Mouse (Mus musculus): ENCODE measurements around the gene Npas3. TPM values are rescaled to one million over a fixed set of nuclear protein-coding genes. Genes with fewer than 3 reads are reported as not detected.
"Not testable (repeated sequence)": the region's sequence is repeated elsewhere in the genome, so short reads cannot be mapped to it uniquely, and the experiment has no call there.

Gene Npas3
- polyA plus RNA-seq, 1 experiment from 2014 or later, result 6.3 TPM

DNA sequence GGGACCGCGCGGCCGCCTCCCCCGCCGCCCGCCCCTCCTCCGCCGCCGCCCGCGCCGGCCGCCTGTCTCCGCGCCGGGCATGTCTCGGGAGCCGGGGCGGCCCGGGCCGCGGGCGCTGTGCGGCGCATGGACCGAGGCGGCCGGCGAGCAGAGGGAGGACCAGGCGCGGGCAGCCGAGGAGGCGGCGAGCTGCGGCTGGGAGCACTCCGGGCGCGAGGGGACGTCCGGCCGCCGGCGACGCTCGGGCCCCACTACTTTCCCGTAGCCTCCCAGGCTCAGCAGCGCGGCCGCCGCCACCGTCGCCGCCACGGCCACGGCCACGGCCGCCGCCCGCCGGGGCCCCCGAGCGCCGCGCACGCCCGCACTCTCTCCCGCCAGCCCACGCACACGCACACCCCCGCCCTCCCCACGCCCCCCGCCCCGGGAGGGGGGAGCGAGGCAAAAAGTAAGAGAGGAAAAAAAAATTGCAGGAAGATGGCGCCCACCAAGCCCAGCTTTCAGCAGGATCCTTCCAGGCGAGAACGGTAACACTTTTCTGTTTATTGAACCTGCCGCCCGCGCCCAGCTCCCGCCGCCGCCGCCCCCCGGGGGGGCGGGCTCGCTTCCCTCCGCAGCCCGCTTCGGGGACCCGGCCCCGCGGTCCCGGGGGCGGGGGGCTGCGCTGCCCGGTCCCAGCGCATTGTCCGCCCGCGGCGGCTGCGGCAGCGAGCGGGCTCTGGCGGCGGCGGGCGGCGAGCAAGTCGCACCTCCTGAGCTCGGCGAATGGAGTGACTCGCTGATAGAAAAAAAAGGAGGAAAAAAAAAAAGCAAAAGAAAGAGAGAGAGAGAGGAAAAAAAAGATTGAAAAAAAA lies 4.3 kb downstream of the Npas3 start:
- no peaks in the 10 kb centered on the region for H3K36me3 ChIP-seq
- H3K9ac ChIP-seq (replicated peaks), result peak overlapping the region; percentile 99
- peaks cover 24% of the 10 kb centered on the region for H3K4me1 ChIP-seq (replicated peaks)
- no peaks in the 10 kb centered on the region for H3K9me3 ChIP-seq
- peak overlapping the region; percentile 98 for H3K27ac ChIP-seq
- WGBS, result under 1% methylated on average over 90 of the region's 115 CpGs
- peak overlapping the region; percentile 80 for H3K4me3 ChIP-seq (replicated peaks)
- 0 out of 2 replicates have a peak, but pooled peaks have one; percentile 34 for ATAC-seq (ENCODE audit: insufficient number of reproducible peaks, insufficient read depth, low FRiP score, low TSS enrichment, low read depth)
- H3K27me3 ChIP-seq, result peaks cover 31% of the 10 kb centered on the region
- H3K4me2 ChIP-seq, result peak overlapping the region; percentile 66

DNA sequence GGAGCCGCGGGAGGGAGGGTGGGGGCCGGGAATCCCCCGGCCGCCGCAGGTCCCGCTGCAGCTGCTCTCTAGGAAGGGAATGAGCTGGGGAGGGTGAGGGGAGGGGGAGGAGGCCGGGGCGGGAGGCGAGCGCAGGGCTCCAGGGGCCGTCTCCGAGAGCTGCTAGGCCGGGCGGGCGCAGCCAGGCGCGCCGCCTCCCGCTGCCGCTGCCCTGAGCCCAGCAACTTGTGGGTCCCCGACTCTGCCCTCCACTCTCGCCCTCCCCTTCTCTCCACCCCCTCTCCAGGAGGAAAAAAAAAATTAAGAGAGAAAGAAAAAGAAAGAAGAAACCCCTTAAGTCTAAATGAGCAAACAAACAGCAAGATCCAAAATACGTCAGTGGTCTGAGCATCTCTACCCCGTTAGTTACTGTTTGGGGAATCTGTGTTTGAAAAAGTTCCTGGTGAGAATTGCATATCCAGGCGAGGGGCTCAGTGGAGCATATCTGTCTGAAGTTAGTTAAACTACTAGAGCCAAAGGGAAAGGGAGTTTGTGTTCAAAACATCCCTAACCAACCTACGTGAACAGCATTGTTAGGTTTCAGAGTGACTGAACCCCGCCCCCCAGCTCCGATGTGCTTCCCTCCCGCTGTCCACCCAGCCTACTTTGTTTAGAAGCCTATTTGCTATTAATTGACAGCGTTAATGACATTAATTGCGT lies 5.1 kb downstream of the Npas3 start:
- H3K36me3 ChIP-seq, result no peaks in the 10 kb centered on the region
- peaks cover 23% of the 10 kb centered on the region for H3K27me3 ChIP-seq
- H3K9ac ChIP-seq (replicated peaks), result peak overlapping the region; percentile 99
- WGBS, result under 1% methylated on average over 21 of the region's 32 CpGs
- H3K9me3 ChIP-seq, result no peaks in the 10 kb centered on the region
- H3K4me3 ChIP-seq (replicated peaks), result peak overlapping the region; percentile 80
- peak overlapping the region; percentile 66 for H3K4me2 ChIP-seq
- peak overlapping the region; percentile 98 for H3K27ac ChIP-seq
- peak; percentile 57 for ATAC-seq (ENCODE audit: insufficient number of reproducible peaks, insufficient read depth, low FRiP score, low TSS enrichment, low read depth)
- peaks cover 22% of the 10 kb centered on the region for H3K4me1 ChIP-seq (replicated peaks)

DNA sequence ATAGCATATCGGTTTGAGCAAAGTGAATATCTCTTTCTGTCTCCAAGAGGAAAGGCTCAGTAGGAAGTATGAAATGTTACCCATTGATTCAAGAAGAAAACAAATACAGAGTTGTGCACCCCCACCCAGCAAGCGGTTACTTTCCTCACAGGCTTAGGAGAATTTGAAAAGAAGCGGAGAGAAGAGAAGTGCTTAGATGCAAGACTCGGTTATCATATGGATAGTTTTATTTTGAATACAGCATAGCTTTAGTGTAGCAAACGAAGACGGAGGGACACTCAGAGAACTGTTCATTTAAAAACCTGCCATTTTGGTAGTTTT lies 5.6 kb downstream of the Npas3 start:
- H3K4me1 ChIP-seq (replicated peaks), result peaks cover 17% of the 10 kb centered on the region
- 5% methylated on average over 6 of the region's 6 CpGs for WGBS
- ATAC-seq (ENCODE audit: insufficient number of reproducible peaks, insufficient read depth, low FRiP score, low TSS enrichment, low read depth), result no peak
- H3K9ac ChIP-seq (replicated peaks), result peak overlapping the region; percentile 99; the same call in 1 of the 2 replicates
- H3K27ac ChIP-seq, result peak overlapping the region; percentile 98; the same call in 1 of the 2 replicates
- H3K27me3 ChIP-seq, result peaks cover 18% of the 10 kb centered on the region
- no peaks in the 10 kb centered on the region for H3K36me3 ChIP-seq
- H3K4me2 ChIP-seq, result peak overlapping the region; percentile 66
- no peaks in the 10 kb centered on the region for H3K9me3 ChIP-seq
- peak overlapping the region; percentile 80 for H3K4me3 ChIP-seq (replicated peaks)

DNA sequence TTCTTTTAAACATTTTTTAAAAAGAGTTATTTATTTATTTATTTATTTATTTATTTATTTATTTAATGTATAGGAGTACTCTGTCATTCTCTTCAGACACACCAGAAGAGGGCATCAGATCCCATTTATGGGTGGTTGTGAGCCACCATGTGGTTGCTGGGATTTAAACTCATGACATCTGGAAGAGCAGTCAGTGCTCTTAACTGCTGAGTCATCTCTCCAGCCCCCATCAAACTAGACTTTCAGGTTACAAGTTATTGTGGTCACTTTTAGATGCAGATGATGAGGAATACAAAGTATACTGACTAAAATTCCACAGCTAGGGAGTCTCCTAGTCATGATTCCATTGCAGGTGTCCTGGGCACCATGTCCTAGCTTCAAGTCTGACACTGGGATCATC lies 26.0 kb downstream of the Npas3 start:
- not testable (repeated sequence) for H3K4me1 ChIP-seq (replicated peaks); H3K9me3 ChIP-seq; ATAC-seq (ENCODE audit: insufficient number of reproducible peaks, insufficient read depth, low FRiP score, low TSS enrichment, low read depth); H3K4me2 ChIP-seq; H3K27me3 ChIP-seq; H3K4me3 ChIP-seq (replicated peaks); H3K27ac ChIP-seq; H3K36me3 ChIP-seq; H3K9ac ChIP-seq (replicated peaks)

DNA sequence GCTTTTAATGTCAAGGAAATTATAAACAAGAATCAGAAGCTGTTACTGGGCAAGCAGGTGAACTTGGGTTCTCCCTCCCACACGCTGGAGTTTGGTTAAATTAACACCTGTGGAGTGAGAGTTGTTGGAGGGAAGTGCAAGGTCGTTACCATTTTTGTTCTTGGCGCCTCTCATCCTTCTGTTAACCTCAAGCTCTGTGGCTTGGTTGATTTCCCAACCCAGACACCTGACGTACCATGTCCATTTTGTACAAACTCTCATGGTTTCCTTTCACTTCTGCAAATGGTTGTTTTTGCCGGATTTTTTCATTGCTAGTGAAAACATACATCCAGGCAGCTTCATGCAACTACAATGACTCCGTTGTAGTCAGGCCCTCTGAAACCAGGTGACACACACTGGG lies 28.9 kb downstream of the Npas3 start:
- no peak for ATAC-seq (ENCODE audit: insufficient number of reproducible peaks, insufficient read depth, low FRiP score, low TSS enrichment, low read depth)
- Histone ChIP-seq H3K4me2 (no peak overlapping the region), H3K4me1 (replicated peaks) (no peaks in the 10 kb centered on the region), H3K4me3 (replicated peaks) (no peak overlapping the region), H3K36me3 (no peaks in the 10 kb centered on the region), H3K27ac (no peak overlapping the region), H3K9ac (replicated peaks) (no peak overlapping the region), H3K27me3 (no peaks in the 10 kb centered on the region), H3K9me3 (no peaks in the 10 kb centered on the region)
- WGBS, result 63% methylated on average over 6 of the region's 6 CpGs

DNA sequence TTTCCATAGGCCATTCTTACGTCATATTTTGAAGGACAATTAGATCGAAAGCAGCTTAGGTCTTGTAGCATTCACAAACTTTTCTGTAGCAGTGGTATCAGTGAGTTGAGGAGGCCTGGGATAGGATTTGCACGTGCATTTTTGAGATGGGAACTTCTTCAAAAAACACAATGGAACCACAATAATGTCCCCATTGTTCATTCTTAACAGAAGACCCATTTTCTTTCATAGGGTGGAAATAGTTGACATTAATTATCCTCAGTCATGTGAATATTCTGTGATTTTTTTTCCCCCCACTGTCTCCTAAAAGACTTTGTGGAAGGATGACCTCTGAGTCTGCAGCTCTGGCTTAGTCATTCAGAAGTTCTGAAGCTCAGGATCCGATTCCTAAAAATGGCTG lies 41.9 kb downstream of the Npas3 start:
- Histone ChIP-seq H3K4me3 (replicated peaks) (no peak overlapping the region), H3K9me3 (no peaks in the 10 kb centered on the region), H3K27ac (no peak overlapping the region), H3K36me3 (no peaks in the 10 kb centered on the region), H3K4me2 (no peak overlapping the region), H3K9ac (replicated peaks) (no peak overlapping the region), H3K4me1 (replicated peaks) (peaks cover 12% of the 10 kb centered on the region), H3K27me3 (no peaks in the 10 kb centered on the region)
- WGBS, result 86% methylated on average over 4 of the region's 4 CpGs
- no peak for ATAC-seq (ENCODE audit: insufficient number of reproducible peaks, insufficient read depth, low FRiP score, low TSS enrichment, low read depth)

DNA sequence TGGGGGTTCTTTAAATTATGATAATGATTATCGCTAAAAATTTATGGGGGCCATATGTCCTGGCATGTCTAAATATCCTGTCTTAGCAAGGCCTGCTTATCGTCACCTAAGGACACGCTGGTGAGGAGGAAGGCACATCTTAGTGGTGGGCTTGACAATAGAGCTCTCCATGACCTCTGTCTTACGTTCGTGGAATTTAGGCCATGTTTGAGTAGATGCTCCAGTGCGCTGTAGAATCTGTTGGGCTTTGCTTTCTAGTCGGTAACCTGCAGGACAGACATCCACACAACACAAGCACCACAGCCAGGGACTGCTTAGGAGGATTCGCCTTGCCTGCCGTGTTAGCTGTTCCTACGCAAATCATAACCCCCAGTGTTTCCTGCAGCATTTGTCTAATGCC lies 42.4 kb downstream of the Npas3 start:
- no peaks in the 10 kb centered on the region for H3K36me3 ChIP-seq
- no peaks in the 10 kb centered on the region for H3K9me3 ChIP-seq
- 85% methylated on average over 10 of the region's 10 CpGs for WGBS
- no peaks in the 10 kb centered on the region for H3K27me3 ChIP-seq
- H3K4me3 ChIP-seq (replicated peaks), result no peak overlapping the region
- H3K4me1 ChIP-seq (replicated peaks), result peaks cover 12% of the 10 kb centered on the region
- no peak overlapping the region for H3K27ac ChIP-seq
- H3K4me2 ChIP-seq, result no peak overlapping the region
- no peak for ATAC-seq (ENCODE audit: insufficient number of reproducible peaks, insufficient read depth, low FRiP score, low TSS enrichment, low read depth)
- H3K9ac ChIP-seq (replicated peaks), result no peak overlapping the region

DNA sequence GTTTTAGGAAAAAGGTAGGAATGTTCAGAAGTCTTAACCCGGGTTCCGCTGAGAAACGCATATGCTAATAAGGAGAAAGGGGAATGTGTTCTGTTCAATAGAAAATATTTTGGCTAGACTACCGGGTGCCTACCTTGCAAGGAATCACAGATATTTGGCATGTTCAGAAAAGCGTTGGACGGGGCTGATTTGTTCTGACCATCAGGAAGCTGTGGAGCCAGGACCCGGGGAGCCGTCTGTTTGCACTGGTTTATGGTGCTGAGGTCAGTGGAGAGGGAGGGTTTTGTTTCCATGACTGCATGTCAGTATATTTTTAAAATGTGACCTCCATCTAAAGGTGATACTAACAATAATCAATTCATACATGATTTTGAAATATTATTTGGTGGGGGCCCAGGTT lies 43.5 kb downstream of the Npas3 start:
- H3K9ac ChIP-seq (replicated peaks), result no peak overlapping the region
- peak overlapping the region; percentile 77 for H3K27ac ChIP-seq
- H3K27me3 ChIP-seq, result no peaks in the 10 kb centered on the region
- peaks cover 16% of the 10 kb centered on the region for H3K4me1 ChIP-seq (replicated peaks)
- H3K4me2 ChIP-seq, result no peak overlapping the region
- no peak for ATAC-seq (ENCODE audit: insufficient number of reproducible peaks, insufficient read depth, low FRiP score, low TSS enrichment, low read depth)
- no peaks in the 10 kb centered on the region for H3K9me3 ChIP-seq
- WGBS, result 73% methylated on average over 8 of the region's 8 CpGs
- no peak overlapping the region for H3K4me3 ChIP-seq (replicated peaks)
- H3K36me3 ChIP-seq, result no peaks in the 10 kb centered on the region

DNA sequence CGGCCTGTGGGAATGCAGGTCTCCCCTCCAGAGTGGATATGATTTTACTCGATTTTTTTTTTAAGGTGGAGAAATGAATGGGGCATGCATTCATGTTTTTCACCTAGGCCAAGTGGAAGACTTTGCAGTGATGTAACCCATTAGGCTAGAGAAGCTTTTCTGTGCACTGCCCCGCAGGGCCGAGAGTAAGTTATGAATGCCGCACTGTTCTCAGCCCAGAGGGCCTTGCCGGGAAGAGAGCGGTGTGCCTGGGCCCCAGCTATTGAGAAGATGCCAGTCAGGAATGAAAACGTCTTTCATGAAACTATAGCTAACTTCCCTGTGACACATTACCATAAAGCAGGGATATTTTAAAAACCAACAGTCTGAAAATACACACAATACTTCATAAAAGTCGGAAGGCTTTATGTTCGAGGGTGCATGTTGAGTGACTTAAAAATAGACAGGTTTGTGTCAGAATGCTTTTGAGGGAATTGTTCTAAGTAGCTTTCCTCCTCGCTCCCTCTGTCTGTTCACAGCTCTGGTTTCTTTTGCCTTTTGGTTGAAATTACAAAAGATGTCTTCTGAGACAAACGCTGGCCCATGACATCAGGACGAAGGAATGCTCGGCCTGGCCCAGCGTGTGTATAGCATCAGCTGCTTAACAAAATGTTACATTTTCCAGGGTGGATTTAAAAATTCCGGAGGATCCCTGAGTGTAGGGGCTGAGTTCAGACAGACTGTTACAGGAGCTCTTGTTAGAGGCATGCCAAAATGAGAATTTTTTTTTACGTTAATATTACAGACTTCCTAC lies 44.2 kb downstream of the Npas3 start:
- H3K9ac ChIP-seq (replicated peaks), result no peak overlapping the region
- no peaks in the 10 kb centered on the region for H3K9me3 ChIP-seq
- peaks cover 16% of the 10 kb centered on the region for H3K4me1 ChIP-seq (replicated peaks)
- H3K4me2 ChIP-seq, result no peak overlapping the region
- ATAC-seq (ENCODE audit: insufficient number of reproducible peaks, insufficient read depth, low FRiP score, low TSS enrichment, low read depth), result peak; percentile 85
- peak overlapping the region; percentile 77 for H3K27ac ChIP-seq
- no peaks in the 10 kb centered on the region for H3K36me3 ChIP-seq
- WGBS, result 65% methylated on average over 17 of the region's 17 CpGs
- H3K4me3 ChIP-seq (replicated peaks), result no peak overlapping the region
- no peaks in the 10 kb centered on the region for H3K27me3 ChIP-seq

DNA sequence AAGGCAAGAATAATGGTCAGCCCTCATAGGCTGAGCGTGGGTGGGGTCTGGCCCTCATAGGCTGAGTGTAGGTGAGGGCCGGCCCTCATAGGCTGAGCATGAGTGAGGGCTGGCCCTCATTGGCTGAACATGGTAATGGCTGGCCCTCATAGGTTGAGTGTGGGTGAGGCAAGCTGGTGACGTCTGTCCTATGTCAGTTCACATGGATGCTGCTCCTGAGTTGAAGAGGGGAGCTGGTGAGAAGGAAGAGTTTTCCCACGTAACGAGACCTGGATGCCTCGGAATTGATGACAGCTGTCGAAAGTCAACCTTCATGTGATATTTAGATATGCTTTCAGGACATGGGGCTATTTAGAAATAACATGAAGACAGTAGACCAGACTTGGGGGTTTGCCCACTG lies 45.5 kb downstream of the Npas3 start:
- H3K36me3 ChIP-seq, result no peaks in the 10 kb centered on the region
- no peak overlapping the region for H3K4me3 ChIP-seq (replicated peaks)
- no peak for ATAC-seq (ENCODE audit: insufficient number of reproducible peaks, insufficient read depth, low FRiP score, low TSS enrichment, low read depth)
- H3K27ac ChIP-seq, result no peak overlapping the region
- H3K9me3 ChIP-seq, result no peaks in the 10 kb centered on the region
- no peaks in the 10 kb centered on the region for H3K27me3 ChIP-seq
- no peak overlapping the region for H3K4me2 ChIP-seq
- 93% methylated on average over 7 of the region's 7 CpGs for WGBS
- H3K9ac ChIP-seq (replicated peaks), result no peak overlapping the region
- H3K4me1 ChIP-seq (replicated peaks), result peaks cover 23% of the 10 kb centered on the region

DNA sequence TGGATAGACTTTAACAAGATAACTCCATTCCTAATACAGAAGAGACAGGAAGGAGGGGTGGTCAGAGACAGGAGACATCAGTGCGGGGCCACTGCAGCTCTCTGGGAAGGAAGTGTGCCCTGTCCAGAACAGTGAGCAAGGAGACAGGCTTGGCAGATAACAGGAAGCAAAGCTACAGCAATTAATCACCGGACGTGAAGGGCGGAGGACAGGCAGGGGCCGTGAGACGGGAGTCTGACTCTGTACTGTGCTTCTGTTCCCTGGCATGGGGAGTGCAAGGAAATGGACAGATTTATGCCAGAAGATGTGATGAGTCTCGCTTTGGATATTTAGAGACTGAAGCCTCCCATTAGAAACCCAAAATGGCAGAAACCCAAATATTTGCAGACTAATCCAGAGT lies 47.3 kb downstream of the Npas3 start:
- WGBS, result 47% methylated on average over 7 of the region's 7 CpGs
- H3K27ac ChIP-seq, result no peak overlapping the region

More for the DNA sequence above, 47.3 kb downstream of the Npas3 start:
- Histone ChIP-seq H3K4me2 (no peak overlapping the region), H3K9me3 (no peaks in the 10 kb centered on the region), H3K4me1 (replicated peaks) (peaks cover 25% of the 10 kb centered on the region), H3K27me3 (no peaks in the 10 kb centered on the region), H3K36me3 (no peaks in the 10 kb centered on the region), H3K9ac (replicated peaks) (no peak overlapping the region), H3K4me3 (replicated peaks) (no peak overlapping the region)
- ATAC-seq (ENCODE audit: insufficient number of reproducible peaks, insufficient read depth, low FRiP score, low TSS enrichment, low read depth), result no peak

Data from limb, embryonic 12.5 days (tissue).